Mouse (Mus musculus) stomach, embryonic 16.5 days (tissue): Measurements from ENCODE around the gene Il17rb. TPM values are rescaled to one million over a fixed set of nuclear protein-coding genes. Genes with fewer than 3 reads are reported as not detected.

ENCODE experiments used
- ATAC-seq: fragments of 200-750 bp; cut with Nextera tagmentation; 2 replicates; pipeline ENCODE4 v1.8.0; 2017; ENCODE audit warnings: moderate number of reproducible peaks, moderate TSS enrichment; ENCODE audit not compliant: insufficient read depth, low FRiP score
- H3K27ac ChIP-seq: fragments of 300-500 bp; sonication (generic); 2 replicates; pipeline ENCODE4 v1.5.1; 2014; ENCODE audit warnings: low read length
- H3K27me3 ChIP-seq: fragments of 300-500 bp; sonication (generic); 2 replicates; pipeline ENCODE4 v1.6.1; 2014; ENCODE audit warnings: low read length, control low read depth, mixed read lengths; ENCODE audit not compliant: control insufficient read depth, insufficient read depth
- H3K36me3 ChIP-seq: fragments of 300-500 bp; sonication (generic); 2 replicates; pipeline ENCODE4 v1.6.1; 2014; ENCODE audit warnings: low read length; ENCODE audit not compliant: control insufficient read depth, insufficient read depth
- H3K4me1 ChIP-seq: fragments of 300-500 bp; sonication (generic); 2 replicates; pipeline ENCODE4 v1.6.1; 2014; ENCODE audit warnings: low read length, control low read depth, mixed read lengths; ENCODE audit not compliant: control insufficient read depth, insufficient read depth
- H3K4me2 ChIP-seq: fragments of 300-500 bp; sonication (generic); 2 replicates; pipeline ENCODE4 v1.6.1; 2014; ENCODE audit warnings: low read depth, low read length, mixed read lengths
- H3K4me3 ChIP-seq: fragments of 300-500 bp; sonication (generic); replicated peaks from 2 replicates; pipeline ENCODE4 v1.5.1; 2014; ENCODE audit warnings: mild to moderate bottlenecking, low read length
- H3K9ac ChIP-seq: fragments of 300-500 bp; sonication (generic); 2 replicates; pipeline ENCODE4 v1.6.1; 2014; ENCODE audit warnings: low read length
- H3K9me3 ChIP-seq: fragments of 300-500 bp; sonication (generic); replicated peaks from 2 replicates; pipeline ENCODE4 v1.6.1; 2016; ENCODE audit warnings: low read length, control low read depth; ENCODE audit not compliant: control insufficient read depth
- WGBS: fragments of 180-500 bp; shearing (Covaris S2); extraction: QIAGEN DNeasy Blood & Tissue Kit; methylation state at CpG from one replicate; pipeline ENCODE4 v1.1.7; 2014; 5-methylcytosine and 5-hydroxymethylcytosine counted together
- polyA plus RNA-seq: library from polyadenylated mRNA; unstranded; fragments of >200 nt; fragmentation: Nextera tagmentation; extraction: Ambion mirVana; gene quantifications from 2 replicates; pipeline ENCODE4 v1.2.1, GENCODE M21; 2015

Gene Il17rb
- polyA plus RNA-seq, 1 experiment from 2014 or later: 2.0 TPM

GRCm38 (mm10) chr14:29980447-29981205 is 28.1 kb downstream of the Il17rb start:
- no peak overlapping the region for H3K4me2 ChIP-seq
- no peak for ATAC-seq
- no peak overlapping the region for H3K4me3 ChIP-seq
- 94% methylated on average over 10 of the region's 10 CpGs for WGBS
- no peak overlapping the region for H3K9ac ChIP-seq
- no peak overlapping the region for H3K27ac ChIP-seq
- peaks cover 51% of the 10 kb centered on the region for H3K36me3 ChIP-seq
- peaks cover 9% of the 10 kb centered on the region; the same call in 1 of the 2 replicates for H3K4me1 ChIP-seq
- H3K9me3 ChIP-seq: no peaks in the 10 kb centered on the region
- no peaks in the 10 kb centered on the region for H3K27me3 ChIP-seq

DNA sequence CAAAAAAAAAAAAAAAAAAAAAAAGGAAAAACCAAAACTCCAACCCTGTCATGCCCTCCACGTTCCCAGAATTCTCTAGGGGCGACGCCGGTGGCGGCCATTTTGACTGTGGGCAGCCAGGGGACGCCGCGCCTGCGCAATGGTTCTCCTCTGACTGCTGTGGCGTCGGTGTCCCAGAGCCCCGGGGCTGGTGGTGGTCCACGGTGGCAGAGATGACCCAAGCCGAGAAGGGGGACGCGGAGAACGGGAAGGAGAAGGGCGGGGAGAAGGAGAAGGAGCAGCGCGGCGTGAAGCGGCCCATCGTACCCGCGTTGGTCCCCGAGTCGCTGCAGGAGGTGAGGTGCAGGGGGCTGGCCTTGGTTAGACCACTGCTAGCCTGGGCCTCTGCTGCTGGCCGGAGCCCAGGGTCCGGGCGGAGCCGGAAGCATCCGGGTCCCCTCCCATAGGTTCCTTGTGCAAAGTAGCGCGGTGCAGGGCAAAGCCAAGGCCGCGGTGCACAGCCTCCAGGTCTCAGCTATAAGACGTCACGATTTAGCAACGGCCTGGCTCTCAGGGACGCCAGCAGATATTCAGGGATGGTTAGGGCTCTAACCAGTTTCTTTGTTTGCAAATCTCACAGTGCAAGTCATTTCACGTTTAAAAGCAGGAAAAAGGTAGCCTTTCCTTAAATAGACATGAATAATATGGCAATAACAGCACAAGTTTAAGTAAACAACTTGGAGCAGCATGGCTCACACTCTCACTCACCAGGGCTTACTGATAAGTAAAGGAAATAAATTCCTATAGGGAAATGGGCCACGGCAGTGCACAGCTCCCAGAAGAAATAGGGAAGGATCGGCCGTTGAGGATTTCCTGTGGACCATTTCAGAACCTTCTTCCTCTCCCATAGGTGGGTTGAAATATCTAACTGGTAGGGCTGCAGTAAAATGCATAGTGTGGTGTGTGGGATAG is 30.2 kb downstream of the Il17rb start, which contains the start of gene Actr8:
Gene Actr8, plus strand, starts transcription at position 84 of the 951 bp plus-strand sequence.
- H3K4me2 ChIP-seq: peak within 1 kb of the TSS; percentile 94
- H3K4me1 ChIP-seq: peaks cover 9% of the 10 kb centered on the region; the same call in 1 of the 2 replicates
- peak; percentile 98 for ATAC-seq
- peak within 1 kb of the TSS; percentile 92 for H3K9ac ChIP-seq
- H3K36me3 ChIP-seq: peaks cover 36% of the 10 kb centered on the region
- under 1% methylated on average over 44 of the region's 44 CpGs for WGBS
- no peaks in the 10 kb centered on the region for H3K9me3 ChIP-seq
- H3K4me3 ChIP-seq: peak within 1 kb of the TSS; percentile 82
- H3K27me3 ChIP-seq: no peaks in the 10 kb centered on the region
- peak within 1 kb of the TSS; percentile 91 for H3K27ac ChIP-seq

DNA sequence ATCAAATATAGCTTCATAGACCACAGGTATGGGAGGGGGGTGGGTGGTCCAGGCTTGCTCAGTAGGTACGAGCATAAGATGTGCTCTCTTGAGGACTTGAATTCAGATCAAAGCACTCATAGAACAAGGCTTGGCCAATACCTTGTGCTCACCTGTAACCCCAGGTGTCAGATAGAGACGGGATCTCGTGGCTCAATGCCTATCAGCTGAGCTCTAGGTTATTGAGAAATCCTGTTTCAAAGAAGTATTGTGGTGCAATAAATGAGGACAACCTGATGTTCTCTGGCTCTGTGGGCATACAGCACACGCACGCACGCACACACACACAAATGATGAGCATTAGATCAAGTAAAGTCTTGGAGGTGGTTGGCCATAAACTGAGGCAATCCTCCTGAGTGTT is 31.8 kb downstream of the Il17rb start:
- Histone ChIP-seq H3K9ac (no peak overlapping the region), H3K4me2 (no peak overlapping the region), H3K27ac (no peak overlapping the region), H3K9me3 (no peaks in the 10 kb centered on the region), H3K36me3 (peaks cover 28% of the 10 kb centered on the region), H3K27me3 (no peaks in the 10 kb centered on the region), H3K4me3 (no peak overlapping the region), H3K4me1 (peaks cover 9% of the 10 kb centered on the region; the same call in 1 of the 2 replicates)
- no peak for ATAC-seq
- 93% methylated on average over 6 of the region's 6 CpGs for WGBS

- H3K9me3 ChIP-seq: no peaks in the 10 kb centered on the region
- no peak overlapping the region for H3K9ac ChIP-seq
- 73% methylated on average over 5 of the region's 5 CpGs for WGBS
- H3K27ac ChIP-seq: no peak overlapping the region
- H3K4me1 ChIP-seq: peaks cover 9% of the 10 kb centered on the region
- no peak overlapping the region for H3K4me3 ChIP-seq
- no peaks in the 10 kb centered on the region for H3K27me3 ChIP-seq
- H3K4me2 ChIP-seq: no peak overlapping the region
- 0 out of 2 replicates have a peak, but pooled peaks cover 12% of the 10 kb centered on the region for H3K36me3 ChIP-seq
- no peak for ATAC-seq
These were observed 36.7 kb downstream of the Il17rb start for GRCm38 (mm10) chr14:29971993-29972392.

GRCm38 (mm10) chr14:29971446-29971845 is 37.2 kb downstream of the Il17rb start:
- H3K9ac ChIP-seq: no peak overlapping the region
- H3K9me3 ChIP-seq: no peaks in the 10 kb centered on the region
- 86% methylated on average over 7 of the region's 7 CpGs for WGBS
- no peak overlapping the region for H3K4me3 ChIP-seq
- no peak overlapping the region for H3K4me2 ChIP-seq
- H3K36me3 ChIP-seq: 0 out of 2 replicates have a peak, but pooled peaks cover 12% of the 10 kb centered on the region
- ATAC-seq: no peak
- no peak overlapping the region for H3K27ac ChIP-seq
- peaks cover 9% of the 10 kb centered on the region for H3K4me1 ChIP-seq
- H3K27me3 ChIP-seq: no peaks in the 10 kb centered on the region

- Histone ChIP-seq H3K4me1 (peaks cover 9% of the 10 kb centered on the region), H3K9me3 (no peaks in the 10 kb centered on the region), H3K4me3 (peak within 1 kb of the TSS; percentile 92), H3K27ac (peak within 1 kb of the TSS; percentile 80), H3K27me3 (no peaks in the 10 kb centered on the region), H3K4me2 (peak within 1 kb of the TSS; percentile 72), H3K36me3 (0 out of 2 replicates have a peak, but pooled peaks cover 6% of the 10 kb centered on the region), H3K9ac (peak within 1 kb of the TSS; percentile 97)
- under 1% methylated on average over 49 of the region's 49 CpGs for WGBS
- peak; percentile 100 for ATAC-seq
These were observed 40.4 kb downstream of the Il17rb start, which contains the start of gene Selenok for GRCm38 (mm10) chr14:29968075-29968821. Selenok (plus strand) TSS chr14:29968308.

DNA sequence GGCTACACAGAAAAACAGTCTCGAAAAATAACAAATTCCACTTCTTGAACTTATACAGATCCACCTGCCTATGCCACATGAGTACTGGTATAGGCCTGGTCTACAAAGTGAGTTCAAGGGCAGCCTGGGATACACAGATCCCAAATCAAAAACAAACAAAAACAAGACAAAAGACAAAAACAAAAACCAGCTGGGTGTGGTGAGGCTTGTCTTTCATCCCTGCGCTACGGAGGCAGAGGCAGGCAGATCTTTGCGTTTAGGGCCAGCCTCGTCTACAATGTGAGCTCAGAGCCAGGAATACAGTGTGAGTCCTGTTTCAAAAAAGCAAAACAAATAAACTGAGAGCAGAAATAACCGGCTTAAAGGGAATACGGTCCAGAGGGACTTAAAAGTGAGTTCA is 41.1 kb downstream of the Il17rb start:
- H3K9me3 ChIP-seq: no peaks in the 10 kb centered on the region
- no peaks in the 10 kb centered on the region for H3K27me3 ChIP-seq
- peak overlapping the region; percentile 72 for H3K4me2 ChIP-seq
- peaks cover 9% of the 10 kb centered on the region for H3K4me1 ChIP-seq
- ATAC-seq: no peak
- H3K4me3 ChIP-seq: peak overlapping the region; percentile 92
- peak overlapping the region; percentile 66 for H3K9ac ChIP-seq
- H3K36me3 ChIP-seq: 0 out of 2 replicates have a peak, but pooled peaks cover 4% of the 10 kb centered on the region
- 59% methylated on average over 7 of the region's 7 CpGs for WGBS
- H3K27ac ChIP-seq: peak overlapping the region; percentile 58; the same call in 1 of the 2 replicates

DNA sequence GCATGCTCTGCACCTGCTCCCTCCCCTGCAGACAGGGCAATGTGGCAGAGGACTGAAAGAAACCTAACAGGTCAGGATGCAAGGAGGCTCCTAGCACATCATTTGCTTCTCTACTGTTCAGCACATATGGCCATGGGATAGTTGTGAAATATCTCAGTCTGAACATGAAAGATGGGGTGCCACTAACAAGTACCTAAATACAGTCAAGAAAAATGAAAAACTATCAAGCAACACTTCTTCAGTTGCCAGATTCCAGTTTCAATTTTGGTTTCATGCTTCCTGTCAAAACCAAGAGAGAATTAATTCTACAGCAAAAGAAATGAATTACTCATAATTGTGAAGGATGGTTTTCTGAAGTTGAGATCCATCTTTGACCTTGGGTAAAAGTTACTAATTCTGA is 51.3 kb downstream of the Il17rb start:
- Histone ChIP-seq H3K4me1 (no peaks in the 10 kb centered on the region), H3K4me3 (no peak overlapping the region), H3K27ac (no peak overlapping the region), H3K9me3 (no peaks in the 10 kb centered on the region), H3K27me3 (no peaks in the 10 kb centered on the region; the same call in 1 of the 2 replicates), H3K4me2 (no peak overlapping the region), H3K9ac (no peak overlapping the region), H3K36me3 (no peaks in the 10 kb centered on the region)
- ATAC-seq: no peak
